Mouse (Mus musculus) G1E (cell line): Measurements from ENCODE around the gene Ctcf.

ENCODE experiments used
- CTCF ChIP-seq: IDR thresholded peaks from 2 replicates; pipeline ENCODE4 v1.5.1; 2012; ENCODE audit warnings: low read depth, low read length, inconsistent platforms, mixed read lengths
- GATA1 ChIP-seq: IDR thresholded peaks from 2 replicates; pipeline ENCODE4 v1.6.1; 2012; ENCODE audit warnings: borderline replicate concordance, low read length, inconsistent platforms, mixed read lengths
- POLR2AphosphoS5 ChIP-seq: IDR thresholded peaks from 2 replicates; pipeline ENCODE4 v1.6.1; 2012; ENCODE audit warnings: low read depth, low read length, inconsistent platforms; ENCODE audit not compliant: insufficient replicate concordance
- TAL1 ChIP-seq: conservative IDR thresholded peaks from 2 replicates; pipeline ENCODE4 v1.6.1; 2012; ENCODE audit warnings: low read depth, low read length, inconsistent platforms, mixed read lengths

GRCm38 (mm10) chr8:105692449-105693182 is 56.2 kb downstream of the Ctcf start:
- no peak for TF ChIP-seq CTCF
- no peak for TF ChIP-seq GATA1
- no peak for TF ChIP-seq POLR2AphosphoS5
- TF ChIP-seq TAL1, result no peak
